Mouse (Mus musculus) kidney, postnatal 0 days (tissue): ENCODE measurements around the gene Zranb3. TPM values are rescaled to one million over a fixed set of nuclear protein-coding genes. Genes with fewer than 3 reads are reported as not detected.
"Not testable (repeated sequence)": the region's sequence is repeated elsewhere in the genome, so short reads cannot be mapped to it uniquely, and the experiment has no call there.

ENCODE experiments used
- ATAC-seq: fragments of 200-750 bp; cut with Nextera tagmentation; replicated peaks from 2 replicates; pipeline ENCODE4 v1.8.0; 2017; ENCODE audit warnings: low read depth, moderate number of reproducible peaks, moderate TSS enrichment, moderate library complexity; ENCODE audit not compliant: low FRiP score
- DNase-seq: peaks from one replicate; pipeline ENCODE4 v3.0.0-alpha.2; 2016; ENCODE audit warnings: low spot score
- H3K27ac ChIP-seq: fragments of 300-500 bp; sonication (generic); 2 replicates; pipeline ENCODE4 v1.5.1; 2014; ENCODE audit warnings: mild to moderate bottlenecking
- H3K27me3 ChIP-seq: fragments of 300-500 bp; sonication (generic); 2 replicates; pipeline ENCODE4 v1.6.1; 2014; ENCODE audit warnings: low read length, mixed read lengths; ENCODE audit not compliant: insufficient read depth
- H3K36me3 ChIP-seq: fragments of 300-500 bp; sonication (generic); 2 replicates; pipeline ENCODE4 v1.6.1; 2014; ENCODE audit warnings: low read length, mixed read lengths; ENCODE audit not compliant: insufficient read depth
- H3K4me1 ChIP-seq: fragments of 300-500 bp; sonication (generic); replicated peaks from 2 replicates; pipeline ENCODE4 v1.6.1; 2014; ENCODE audit warnings: antibody characterized with exemption, low read length, mixed read lengths; ENCODE audit not compliant: insufficient read depth
- H3K4me2 ChIP-seq: fragments of 300-500 bp; sonication (generic); 2 replicates; pipeline ENCODE4 v1.6.1; 2014; ENCODE audit warnings: mild to moderate bottlenecking, low read length, moderate library complexity, mixed read lengths
- H3K4me3 ChIP-seq: fragments of 300-500 bp; sonication (generic); replicated peaks from 2 replicates; pipeline ENCODE4 v1.5.1; 2014; ENCODE audit warnings: low read depth, low read length
- H3K9ac ChIP-seq: fragments of 300-500 bp; sonication (generic); 2 replicates; pipeline ENCODE4 v1.6.1; 2014; ENCODE audit warnings: low read depth, low read length
- H3K9me3 ChIP-seq: fragments of 300-500 bp; sonication (generic); replicated peaks from 2 replicates; pipeline ENCODE4 v1.6.1; 2016; ENCODE audit warnings: low read length, inconsistent platforms, mixed read lengths
- CTCF ChIP-seq: IDR thresholded peaks from 2 replicates; pipeline ENCODE4 v1.5.1; 2016; ENCODE audit warnings: antibody characterized with exemption, low read depth, mild to moderate bottlenecking, moderate library complexity
- WGBS: fragments of 180-500 bp; shearing (Covaris S2); extraction: QIAGEN DNeasy Blood & Tissue Kit; methylation state at CpG from one replicate; pipeline ENCODE4 v1.1.7; 2014; 5-methylcytosine and 5-hydroxymethylcytosine counted together
- polyA plus RNA-seq: library from polyadenylated mRNA; unstranded; fragments of >200 nt; fragmentation: Nextera tagmentation; extraction: Ambion mirVana; gene quantifications from 2 replicates; pipeline ENCODE4 v1.2.1, GENCODE M21; 2015

The Zranb3 gene
- polyA plus RNA-seq, 1 experiment from 2014 or later, result 4.1 TPM

GRCm38 (mm10) chr1:128016035-128016492, 86.8 kb downstream of the Zranb3 start:
- Histone ChIP-seq H3K27me3 (no peaks in the 10 kb centered on the region), H3K27ac (no peak overlapping the region), H3K4me3 (no peak overlapping the region), H3K4me1 (no peaks in the 10 kb centered on the region), H3K9me3 (no peaks in the 10 kb centered on the region), H3K4me2 (no peak overlapping the region), H3K9ac (no peak overlapping the region), H3K36me3 (no peaks in the 10 kb centered on the region)
- 77% methylated on average over 6 of the region's 6 CpGs for WGBS
- TF ChIP-seq CTCF, result no peak
- DNase-seq (no peak), ATAC-seq (no peak)

- ATAC-seq, result no peak
Observed at GRCm38 (mm10) chr1:128013698-128014386, 89.0 kb downstream of the Zranb3 start.

GRCm38 (mm10) chr1:128009751-128010150, 93.1 kb downstream of the Zranb3 start:
- no peak for ATAC-seq
- WGBS, result 100% methylated on average over 2 of the region's 2 CpGs
- H3K9ac ChIP-seq, result no peak overlapping the region
- H3K4me3 ChIP-seq, result no peak overlapping the region
- TF ChIP-seq CTCF, result no peak
- no peaks in the 10 kb centered on the region for H3K9me3 ChIP-seq
- H3K27me3 ChIP-seq, result no peaks in the 10 kb centered on the region
- H3K4me2 ChIP-seq, result no peak overlapping the region
- no peaks in the 10 kb centered on the region for H3K36me3 ChIP-seq
- H3K27ac ChIP-seq, result no peak overlapping the region
- H3K4me1 ChIP-seq, result no peaks in the 10 kb centered on the region
- no peak for DNase-seq

More at GRCm38 (mm10) chr1:128013698-128014386, 89.0 kb downstream of the Zranb3 start:
- 81% methylated on average over 4 of the region's 4 CpGs for WGBS
- H3K4me3 ChIP-seq, result no peak overlapping the region
- H3K36me3 ChIP-seq, result no peaks in the 10 kb centered on the region
- TF ChIP-seq CTCF, result no peak
- no peaks in the 10 kb centered on the region for H3K9me3 ChIP-seq
- H3K27ac ChIP-seq, result no peak overlapping the region
- H3K4me1 ChIP-seq, result no peaks in the 10 kb centered on the region
- DNase-seq, result no peak
- H3K9ac ChIP-seq, result no peak overlapping the region
- H3K4me2 ChIP-seq, result no peak overlapping the region
- H3K27me3 ChIP-seq, result no peaks in the 10 kb centered on the region

- H3K4me2 ChIP-seq, ATAC-seq, H3K4me3 ChIP-seq, H3K9me3 ChIP-seq, DNase-seq, H3K4me1 ChIP-seq, H3K27me3 ChIP-seq, H3K36me3 ChIP-seq, H3K9ac ChIP-seq, H3K27ac ChIP-seq: not testable (repeated sequence)
- 89% methylated on average over 11 of the region's 11 CpGs for WGBS
Observed at GRCm38 (mm10) chr1:128006042-128006600, 96.7 kb downstream of the Zranb3 start.

- no peaks in the 10 kb centered on the region for H3K27me3 ChIP-seq
- H3K4me2 ChIP-seq, result no peak overlapping the region
- H3K4me1 ChIP-seq, result no peaks in the 10 kb centered on the region
- H3K27ac ChIP-seq, result no peak overlapping the region
- H3K9me3 ChIP-seq, result no peaks in the 10 kb centered on the region
- no peaks in the 10 kb centered on the region for H3K36me3 ChIP-seq
- no peak for DNase-seq
- no peak overlapping the region for H3K9ac ChIP-seq
- ATAC-seq, result no peak
- 81% methylated on average over 2 of the region's 2 CpGs for WGBS
- TF ChIP-seq CTCF, result no peak
- H3K4me3 ChIP-seq, result no peak overlapping the region
Observed at GRCm38 (mm10) chr1:128004371-128004720, 98.5 kb downstream of the Zranb3 start.

- Histone ChIP-seq H3K9ac (no peak overlapping the region), H3K36me3 (no peaks in the 10 kb centered on the region), H3K4me1 (no peaks in the 10 kb centered on the region), H3K27me3 (no peaks in the 10 kb centered on the region), H3K27ac (no peak overlapping the region), H3K4me2 (no peak overlapping the region), H3K9me3 (no peaks in the 10 kb centered on the region), H3K4me3 (no peak overlapping the region)
- DNase-seq (no peak), ATAC-seq (no peak)
- 93% methylated on average over 4 of the region's 4 CpGs for WGBS
- no peak for TF ChIP-seq CTCF
Observed at GRCm38 (mm10) chr1:128003712-128004370, 99.0 kb downstream of the Zranb3 start.
